Mouse (Mus musculus) lung, embryonic 15.5 days (tissue): ENCODE results near the gene Bcl2l14. TPM values are rescaled to one million over a fixed set of nuclear protein-coding genes. Genes with fewer than 3 reads are reported as not detected.

Experiments used
- ATAC-seq: fragments of 200-750 bp; cut with Nextera tagmentation; 2 replicates; pipeline ENCODE4 v1.8.0; 2017; ENCODE audit warnings: moderate number of reproducible peaks, borderline replicate concordance; ENCODE audit not compliant: low FRiP score, low TSS enrichment; ENCODE audit errors: extremely low read depth
- H3K27ac ChIP-seq: fragments of 300-500 bp; sonication (generic); 2 replicates; pipeline ENCODE4 v1.5.1; 2015; ENCODE audit warnings: moderate library complexity, mild to moderate bottlenecking, inconsistent platforms
- H3K27me3 ChIP-seq: fragments of 300-500 bp; sonication (generic); 2 replicates; pipeline ENCODE4 v1.6.1; 2015; ENCODE audit warnings: inconsistent platforms
- H3K36me3 ChIP-seq: fragments of 300-500 bp; sonication (generic); 2 replicates; pipeline ENCODE4 v1.6.1; 2015; ENCODE audit warnings: inconsistent platforms
- H3K4me1 ChIP-seq: fragments of 300-500 bp; sonication (generic); 2 replicates; pipeline ENCODE4 v1.6.1; 2015; ENCODE audit warnings: inconsistent platforms
- H3K4me2 ChIP-seq: fragments of 300-500 bp; sonication (generic); 2 replicates; pipeline ENCODE4 v1.6.1; 2015; ENCODE audit warnings: inconsistent platforms, mild to moderate bottlenecking, moderate library complexity
- H3K4me3 ChIP-seq: fragments of 300-500 bp; sonication (generic); 2 replicates; pipeline ENCODE4 v1.5.1; 2015; ENCODE audit warnings: mild to moderate bottlenecking, inconsistent platforms
- H3K9ac ChIP-seq: fragments of 300-500 bp; sonication (generic); 2 replicates; pipeline ENCODE4 v1.6.1; 2015; ENCODE audit warnings: inconsistent platforms
- H3K9me3 ChIP-seq: fragments of 300-500 bp; sonication (generic); 2 replicates; pipeline ENCODE4 v1.6.1; 2016; ENCODE audit warnings: inconsistent platforms
- WGBS: fragments of 180-500 bp; shearing (Covaris S2); methylation state at CpG from one replicate; pipeline ENCODE4 v1.1.7; 2015; 5-methylcytosine and 5-hydroxymethylcytosine counted together
- polyA plus RNA-seq: library from polyadenylated mRNA; unstranded; fragments of >200 nt; fragmentation: Nextera tagmentation; extraction: Ambion mirVana; gene quantifications from 2 replicates; pipeline ENCODE4 v1.2.1, GENCODE M21; 2015

Gene Bcl2l14
- polyA plus RNA-seq, 1 experiment from 2014 or later, result 4.5 TPM

DNA sequence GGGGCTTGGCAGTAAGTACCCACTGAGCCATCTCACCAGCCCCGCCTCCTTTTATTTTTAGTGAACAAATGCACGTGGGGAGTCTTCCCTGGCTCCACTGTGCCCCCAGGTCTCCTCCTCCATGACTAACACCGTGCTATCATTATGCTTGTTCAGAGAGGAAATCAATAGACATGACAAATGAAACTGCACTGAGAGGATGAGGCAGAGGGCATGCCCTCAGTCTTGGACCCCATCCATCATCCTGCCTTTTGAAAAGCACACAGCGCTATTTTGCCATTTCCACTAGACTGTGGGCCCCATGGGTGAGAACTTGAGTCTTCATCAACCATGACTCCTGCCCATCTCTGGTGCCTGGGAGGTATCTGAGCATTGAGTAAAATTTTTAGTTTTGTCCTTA is 35.5 kb downstream of the Bcl2l14 start:
- Histone ChIP-seq H3K4me2 (no peak overlapping the region), H3K9ac (no peak overlapping the region), H3K4me1 (no peaks in the 10 kb centered on the region), H3K27me3 (no peaks in the 10 kb centered on the region), H3K4me3 (no peak overlapping the region), H3K36me3 (no peaks in the 10 kb centered on the region), H3K27ac (no peak overlapping the region), H3K9me3 (no peaks in the 10 kb centered on the region)
- 57% methylated on average over 4 of the region's 4 CpGs for WGBS
- no peak for ATAC-seq

DNA sequence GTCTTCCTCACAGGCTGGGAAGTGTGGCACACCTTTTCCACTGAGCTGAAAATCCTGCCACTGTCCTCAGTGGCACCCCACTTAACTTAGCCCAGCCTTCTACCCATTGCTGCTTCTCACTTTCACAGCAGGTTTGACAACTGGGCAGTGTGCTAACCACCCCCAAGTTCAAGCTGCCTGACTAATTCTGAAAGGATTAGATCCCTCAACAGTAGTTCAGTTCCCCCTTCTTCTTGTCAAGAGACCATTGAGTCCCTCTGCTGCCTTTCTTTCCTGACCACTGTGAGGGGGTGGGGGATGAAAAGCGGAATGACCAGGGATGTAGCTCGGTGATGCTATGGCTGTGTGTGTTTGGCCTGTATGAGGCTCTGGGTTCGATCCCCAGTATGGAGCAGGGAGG is 37.2 kb downstream of the Bcl2l14 start:
- Histone ChIP-seq H3K9ac (no peak overlapping the region), H3K36me3 (no peaks in the 10 kb centered on the region), H3K27me3 (no peaks in the 10 kb centered on the region), H3K4me3 (no peak overlapping the region), H3K4me1 (no peaks in the 10 kb centered on the region), H3K27ac (no peak overlapping the region), H3K4me2 (no peak overlapping the region), H3K9me3 (no peaks in the 10 kb centered on the region)
- 93% methylated on average over 3 of the region's 3 CpGs for WGBS
- ATAC-seq, result no peak

DNA sequence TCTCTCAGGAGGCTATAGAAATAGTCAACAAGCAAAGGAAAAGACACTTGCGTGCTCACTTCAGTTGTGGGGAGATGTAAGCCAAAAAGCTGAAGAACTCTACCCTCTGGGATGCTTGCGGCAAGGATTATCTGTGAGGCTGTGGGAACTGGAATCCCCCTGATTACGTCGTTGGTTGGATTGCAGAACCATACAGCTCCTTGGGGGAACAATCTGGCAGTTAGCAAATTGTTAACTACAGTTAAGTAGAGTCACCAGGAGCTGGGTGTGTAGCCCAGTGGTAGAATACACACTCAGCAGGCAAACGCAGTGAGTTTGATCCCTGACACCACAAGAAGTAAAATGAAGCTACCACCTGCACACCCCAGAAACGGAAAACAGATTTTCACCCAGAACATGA is 37.9 kb downstream of the Bcl2l14 start:
- Histone ChIP-seq H3K27me3 (no peaks in the 10 kb centered on the region), H3K4me3 (no peak overlapping the region), H3K4me1 (0 out of 2 replicates have a peak, but pooled peaks cover 3% of the 10 kb centered on the region), H3K4me2 (no peak overlapping the region), H3K9ac (no peak overlapping the region), H3K36me3 (no peaks in the 10 kb centered on the region), H3K27ac (no peak overlapping the region), H3K9me3 (no peaks in the 10 kb centered on the region)
- WGBS, result 85% methylated on average over 6 of the region's 6 CpGs
- no peak for ATAC-seq

DNA sequence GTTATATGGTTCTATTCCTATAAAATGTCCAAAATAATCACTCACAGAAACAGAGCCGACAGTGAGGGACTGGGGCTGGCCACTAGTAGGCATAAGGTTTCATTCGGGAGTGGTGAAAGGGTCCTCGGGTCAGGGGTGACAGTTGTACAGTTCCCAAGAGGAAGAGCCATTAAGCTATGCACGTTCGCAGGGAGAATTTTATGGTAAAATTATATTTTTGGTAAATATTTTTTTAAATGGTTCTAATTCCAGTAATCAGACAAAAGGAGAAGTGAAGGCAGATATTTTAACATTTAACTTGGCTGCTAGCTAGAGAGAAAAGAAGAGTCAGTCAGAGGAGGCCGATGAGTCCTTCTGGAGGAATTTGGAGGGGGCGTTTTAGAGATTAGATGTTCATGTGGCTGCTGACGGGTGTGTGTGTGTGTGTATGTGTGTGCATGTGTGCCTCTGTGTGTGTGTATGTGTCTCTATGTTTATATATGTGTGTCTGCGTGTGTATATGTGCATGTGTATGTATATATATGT is 38.8 kb downstream of the Bcl2l14 start:
- peaks cover 11% of the 10 kb centered on the region for H3K4me1 ChIP-seq
- no peak overlapping the region for H3K9ac ChIP-seq
- no peak overlapping the region for H3K27ac ChIP-seq
- H3K9me3 ChIP-seq, result no peaks in the 10 kb centered on the region
- 66% methylated on average over 9 of the region's 9 CpGs for WGBS
- no peak overlapping the region for H3K4me2 ChIP-seq
- H3K36me3 ChIP-seq, result no peaks in the 10 kb centered on the region
- H3K4me3 ChIP-seq, result no peak overlapping the region
- ATAC-seq, result no peak
- H3K27me3 ChIP-seq, result no peaks in the 10 kb centered on the region

DNA sequence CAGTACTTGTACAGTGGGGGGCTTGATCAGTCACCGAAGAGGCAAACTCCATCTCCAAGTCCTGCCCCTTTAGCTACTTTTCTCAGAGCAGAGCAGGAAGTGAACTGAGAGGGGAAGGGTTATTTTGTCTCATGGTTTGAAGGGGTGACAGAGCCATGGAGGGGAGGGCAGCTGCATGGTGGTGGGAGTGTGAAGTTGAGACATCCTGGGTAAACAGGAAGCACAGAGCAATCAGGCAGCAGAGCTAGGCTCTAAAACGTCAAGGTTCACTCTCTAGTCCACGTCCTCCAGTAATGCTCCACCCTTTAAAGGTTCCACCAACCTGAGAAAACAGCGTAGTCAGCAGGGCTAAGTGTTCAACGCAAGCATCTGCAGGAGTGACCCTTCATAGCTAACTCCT is 40.8 kb downstream of the Bcl2l14 start:
- Histone ChIP-seq H3K9ac (no peak overlapping the region), H3K27me3 (no peaks in the 10 kb centered on the region), H3K9me3 (no peaks in the 10 kb centered on the region), H3K27ac (no peak overlapping the region), H3K4me1 (peaks cover 19% of the 10 kb centered on the region), H3K4me3 (no peak overlapping the region), H3K4me2 (no peak overlapping the region), H3K36me3 (no peaks in the 10 kb centered on the region)
- WGBS, result 56% methylated on average over 5 of the region's 5 CpGs
- ATAC-seq, result no peak

DNA sequence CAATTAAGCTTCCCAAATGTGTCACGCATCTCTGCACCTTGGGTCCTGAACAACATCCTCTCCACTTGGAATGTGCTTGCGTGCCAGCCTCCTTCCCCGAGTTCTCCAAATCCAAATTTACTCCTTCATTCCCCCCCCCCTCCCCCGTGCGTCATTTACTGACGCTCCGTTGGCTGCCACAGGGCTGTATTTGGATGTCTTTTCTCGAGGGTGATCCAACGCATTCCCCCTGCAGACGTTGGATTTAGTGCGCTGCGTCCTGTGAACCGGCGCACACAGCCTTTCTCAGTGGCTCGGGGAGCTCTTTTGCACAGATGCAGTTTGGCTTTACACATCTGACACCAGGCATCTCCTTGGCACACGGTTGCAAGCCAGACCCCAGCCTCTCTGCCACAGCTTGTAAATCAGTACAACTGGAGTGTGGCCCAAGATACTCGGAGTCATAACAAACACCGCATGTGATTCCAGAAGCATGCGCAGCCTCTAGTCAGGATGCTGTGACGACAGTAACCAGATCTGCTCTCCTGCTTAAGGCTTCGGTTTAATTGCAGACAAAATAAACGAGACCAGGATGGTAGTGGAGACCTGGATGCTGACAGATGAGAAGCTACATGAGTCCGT is 43.4 kb downstream of the Bcl2l14 start:
- H3K27me3 ChIP-seq, result no peaks in the 10 kb centered on the region
- ATAC-seq, result peak; percentile 83
- peaks cover 31% of the 10 kb centered on the region for H3K4me1 ChIP-seq
- no peaks in the 10 kb centered on the region for H3K9me3 ChIP-seq
- 19% methylated on average over 23 of the region's 23 CpGs for WGBS
- H3K9ac ChIP-seq, result no peak overlapping the region
- H3K36me3 ChIP-seq, result no peaks in the 10 kb centered on the region
- peak overlapping the region; percentile 59 for H3K27ac ChIP-seq
- peak overlapping the region; percentile 46 for H3K4me2 ChIP-seq
- H3K4me3 ChIP-seq, result peak overlapping the region; percentile 6

DNA sequence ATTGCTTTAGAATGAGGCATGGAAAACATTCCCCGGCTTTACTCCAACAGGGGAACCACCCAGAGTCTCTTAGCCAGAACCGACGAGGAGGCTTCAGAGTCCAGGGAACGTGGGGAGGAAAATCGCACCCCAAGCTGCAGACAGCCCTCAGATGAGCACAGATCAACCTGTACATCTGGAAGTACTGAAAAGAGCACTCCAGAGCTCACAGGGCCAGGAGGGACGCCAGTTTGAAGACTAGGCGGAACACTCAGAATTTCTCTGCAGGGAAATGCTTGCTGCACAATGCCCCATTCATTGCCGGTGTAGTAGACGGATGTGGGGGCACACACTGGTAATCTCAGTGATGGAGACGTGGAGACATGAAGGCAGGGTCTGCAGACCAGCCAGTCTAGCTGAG is 43.9 kb downstream of the Bcl2l14 start:
- no peak overlapping the region for H3K9ac ChIP-seq

DNA sequence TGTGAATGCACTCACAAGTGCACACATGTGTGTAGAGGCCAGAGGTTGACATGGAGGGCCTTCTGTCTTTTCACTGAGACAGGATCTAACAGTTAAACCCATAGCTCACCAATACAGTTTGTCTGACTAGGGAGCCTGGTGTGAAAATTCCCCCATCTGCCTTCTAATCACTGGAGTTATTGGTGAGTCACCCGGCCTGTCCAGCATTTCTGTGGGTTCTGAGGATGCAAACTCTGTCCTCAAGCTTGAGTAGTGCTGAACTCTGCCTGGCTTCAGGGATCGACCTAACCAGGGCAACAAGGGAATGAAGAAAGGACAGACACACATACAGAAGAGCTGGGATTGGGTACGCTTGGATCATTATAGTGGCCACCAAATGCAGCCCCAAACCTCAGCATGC is 45.6 kb downstream of the Bcl2l14 start:
- no peak overlapping the region for H3K4me3 ChIP-seq
- no peaks in the 10 kb centered on the region for H3K27me3 ChIP-seq
- H3K4me2 ChIP-seq, result no peak overlapping the region
- H3K4me1 ChIP-seq, result peaks cover 37% of the 10 kb centered on the region
- H3K36me3 ChIP-seq, result peaks cover 13% of the 10 kb centered on the region
- H3K27ac ChIP-seq, result no peak overlapping the region
- ATAC-seq, result no peak
- no peak overlapping the region for H3K9ac ChIP-seq
- H3K9me3 ChIP-seq, result no peaks in the 10 kb centered on the region
- WGBS, result 88% methylated on average over 3 of the region's 3 CpGs

More for the DNA sequence above, 43.9 kb downstream of the Bcl2l14 start:
- Histone ChIP-seq H3K4me2 (peak overlapping the region; percentile 46), H3K4me1 (peaks cover 36% of the 10 kb centered on the region), H3K27me3 (no peaks in the 10 kb centered on the region), H3K36me3 (0 out of 2 replicates have a peak, but pooled peaks cover 2% of the 10 kb centered on the region), H3K4me3 (peak overlapping the region; percentile 6; the same call in 1 of the 2 replicates), H3K9me3 (no peaks in the 10 kb centered on the region), H3K27ac (peak overlapping the region; percentile 59)
- ATAC-seq, result no peak
- 19% methylated on average over 10 of the region's 10 CpGs for WGBS

DNA sequence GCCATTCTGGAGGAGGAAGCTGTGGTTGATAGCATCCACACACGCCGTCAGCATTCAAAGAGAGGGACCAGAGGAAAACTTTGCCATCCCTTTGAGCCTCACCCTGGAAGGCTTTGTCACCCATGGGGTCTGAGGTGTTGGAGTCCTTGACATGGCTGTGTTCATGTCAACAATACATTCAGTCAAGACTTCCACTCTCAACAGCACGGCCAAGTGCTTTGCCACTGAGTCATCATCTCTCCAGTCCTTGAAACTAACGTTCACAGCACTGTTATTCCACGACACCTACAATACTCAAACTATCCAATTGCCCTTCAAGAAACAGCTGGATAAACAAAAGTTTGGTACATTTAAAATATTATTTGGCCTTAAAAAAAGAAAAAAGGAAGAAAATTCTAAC is 46.1 kb downstream of the Bcl2l14 start:
- Histone ChIP-seq H3K27me3 (no peaks in the 10 kb centered on the region), H3K36me3 (peaks cover 15% of the 10 kb centered on the region), H3K4me2 (no peak overlapping the region), H3K9ac (no peak overlapping the region), H3K27ac (no peak overlapping the region), H3K9me3 (no peaks in the 10 kb centered on the region), H3K4me3 (no peak overlapping the region), H3K4me1 (peaks cover 37% of the 10 kb centered on the region)
- 65% methylated on average over 5 of the region's 5 CpGs for WGBS
- ATAC-seq, result no peak

DNA sequence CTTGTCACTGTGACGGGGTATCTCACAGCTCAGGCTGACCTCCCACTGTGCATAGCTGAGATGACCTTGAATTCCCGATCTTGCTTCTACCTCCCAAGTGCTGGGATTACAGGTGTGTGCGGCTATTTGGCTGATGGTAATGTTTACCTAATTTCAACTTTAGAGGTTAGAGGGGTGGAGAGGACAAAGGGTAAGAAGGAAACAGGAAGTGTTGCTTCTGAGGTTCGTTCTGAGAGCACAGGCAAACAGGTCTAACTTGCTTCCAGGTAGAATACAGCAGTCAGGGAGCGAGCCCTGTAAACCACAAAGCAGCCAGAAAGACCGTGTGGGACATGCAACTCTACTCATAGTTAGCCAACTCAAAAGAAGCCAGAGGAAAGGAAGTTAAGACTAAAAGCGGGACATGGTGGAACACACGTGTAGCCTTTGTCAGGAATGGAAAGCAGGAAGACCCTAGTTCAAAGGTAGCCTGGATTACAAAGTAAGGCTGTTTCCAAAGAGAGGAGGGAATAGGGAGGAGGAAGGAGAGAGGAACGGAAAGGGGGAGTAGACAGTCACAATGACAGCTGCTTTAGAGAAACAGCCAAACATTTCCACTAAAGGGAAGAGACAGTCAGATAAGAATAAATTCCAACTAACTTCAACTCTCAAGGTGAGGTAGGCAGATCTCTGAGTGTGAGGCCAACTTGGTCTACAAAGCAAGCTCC is 47.2 kb downstream of the Bcl2l14 start:
- Histone ChIP-seq H3K4me2 (no peak overlapping the region), H3K4me1 (peaks cover 37% of the 10 kb centered on the region), H3K27me3 (no peaks in the 10 kb centered on the region), H3K9me3 (no peaks in the 10 kb centered on the region), H3K27ac (peak overlapping the region; percentile 56), H3K36me3 (peaks cover 15% of the 10 kb centered on the region), H3K9ac (no peak overlapping the region), H3K4me3 (no peak overlapping the region)
- 37% methylated on average over 9 of the region's 9 CpGs for WGBS
- ATAC-seq, result no peak

DNA sequence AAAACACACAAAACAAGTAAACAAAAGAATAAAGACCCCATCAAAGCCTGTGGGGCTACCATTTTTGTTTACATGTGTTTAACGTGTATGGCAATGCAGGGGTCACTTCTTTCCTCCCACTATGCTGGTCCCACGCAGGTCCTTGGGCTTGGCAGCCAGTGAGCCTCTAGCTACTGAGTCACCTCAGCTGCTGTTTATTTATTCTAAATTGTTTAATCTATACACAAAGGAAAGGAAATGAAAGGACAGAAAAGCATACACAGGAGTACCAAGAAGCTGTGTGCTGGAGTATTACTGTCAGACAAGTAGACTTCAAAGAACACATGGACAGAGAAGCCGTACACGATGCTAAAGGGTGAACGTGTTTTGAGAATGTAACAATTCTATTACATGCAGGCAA is 47.8 kb downstream of the Bcl2l14 start:
- H3K4me3 ChIP-seq, result no peak overlapping the region
- H3K9me3 ChIP-seq, result no peaks in the 10 kb centered on the region
- WGBS, result 33% methylated on average over 5 of the region's 5 CpGs
- no peak overlapping the region for H3K9ac ChIP-seq
- peak overlapping the region; percentile 56 for H3K27ac ChIP-seq
- no peak overlapping the region for H3K4me2 ChIP-seq
- no peak for ATAC-seq
- no peaks in the 10 kb centered on the region for H3K27me3 ChIP-seq
- peaks cover 19% of the 10 kb centered on the region for H3K36me3 ChIP-seq
- peaks cover 35% of the 10 kb centered on the region for H3K4me1 ChIP-seq

DNA sequence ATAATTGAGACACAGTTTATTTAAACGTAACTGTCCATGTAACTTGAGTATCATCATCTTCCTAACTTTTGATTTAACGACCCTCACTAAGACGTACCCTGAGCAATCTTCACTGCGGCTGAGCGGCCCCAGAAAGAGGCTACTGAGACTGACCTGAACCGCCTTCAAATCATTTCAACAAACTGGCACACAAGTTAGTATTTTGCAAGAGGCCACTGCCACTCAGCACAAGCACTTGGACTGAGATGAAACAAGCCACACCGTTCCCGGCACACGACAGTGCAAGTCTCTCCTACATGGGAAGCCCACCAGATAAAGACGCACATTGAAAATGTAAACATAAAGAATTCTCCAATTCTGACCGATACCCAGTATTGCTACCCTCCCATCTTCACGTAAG is 52.3 kb downstream of the Bcl2l14 start:
- Histone ChIP-seq H3K9me3 (no peaks in the 10 kb centered on the region), H3K27me3 (no peaks in the 10 kb centered on the region), H3K4me2 (no peak overlapping the region), H3K4me3 (no peak overlapping the region), H3K36me3 (peaks cover 54% of the 10 kb centered on the region), H3K9ac (no peak overlapping the region), H3K4me1 (peaks cover 14% of the 10 kb centered on the region), H3K27ac (no peak overlapping the region)
- no peak for ATAC-seq
- whole genome bisulfite sequencing, result 79% methylated on average over 12 of the region's 12 CpGs
